Mouse (Mus musculus): ENCODE results near the gene Smad3.

GRCm38 (mm10) chr9:63790222-63790621 lies 32.4 kb upstream of the Smad3 start:
- TF ChIP-seq POLR2A (IDR thresholded peaks at IDR 0.05; ENCODE audit: insufficient read depth, low read depth, low read length) (no peak), CTCF (IDR thresholded peaks at IDR 0.05; ENCODE audit: insufficient read depth, low read depth, low read length) (no peak)
